In genomic region chr12:102167302-102167701, GRCm38 (mm10) we compare ENCODE assay signal across 15 mouse cellular contexts. TPM values are rescaled to one million over a fixed set of nuclear protein-coding genes. Genes with fewer than 3 reads are reported as not detected.
DNase-seq lines count a peak whose midpoint lies in the region; ATAC-seq and TF ChIP-seq lines count a peak whose summit lies in the region.
"Had no signal": no experiment of that assay in that cellular context is flagged by ENCODE, and none has a peak within 500 bp of the region (broad histone marks: within the 10 kb centered on the region; RNA-seq: fewer than 3 reads in every experiment).

No protein-coding gene starts in this region.

- no peak overlapping the region for H3K4me2 ChIP-seq in kidney, embryonic 16.5 days (replicated peaks; ENCODE audit: low read depth, low read length)
- no peak overlapping the region for H3K4me2 ChIP-seq in intestine, postnatal 0 days (replicated peaks; ENCODE audit: low read depth)
- H3K4me2 ChIP-seq: limb, embryonic 15.5 days; neural tube, embryonic 15.5 days had no signal

- H3K9me3 ChIP-seq in heart, embryonic 10.5 days, result no peaks in the 10 kb centered on the region
- no peaks in the 10 kb centered on the region for H3K9me3 ChIP-seq in kidney, embryonic 16.5 days (ENCODE audit: low read length)
- H3K9me3 ChIP-seq in intestine, postnatal 0 days (ENCODE audit: control insufficient read depth), result no peaks in the 10 kb centered on the region
- H3K9me3 ChIP-seq: limb, embryonic 15.5 days; neural tube, embryonic 15.5 days had no signal

- H3K36me3 ChIP-seq in heart, embryonic 10.5 days, result no peaks in the 10 kb centered on the region
- no peaks in the 10 kb centered on the region for H3K36me3 ChIP-seq in kidney, embryonic 16.5 days (ENCODE audit: insufficient read depth, low read length)
- no peaks in the 10 kb centered on the region for H3K36me3 ChIP-seq in intestine, postnatal 0 days (ENCODE audit: control insufficient read depth, insufficient read depth)
- H3K36me3 ChIP-seq: limb, embryonic 15.5 days; neural tube, embryonic 15.5 days had no signal

- H3K4me3 ChIP-seq in heart, embryonic 10.5 days, result no peak overlapping the region
- no peak overlapping the region for H3K4me3 ChIP-seq in kidney, embryonic 16.5 days (ENCODE audit: low read length)
- no peak overlapping the region for H3K4me3 ChIP-seq in intestine, postnatal 0 days (ENCODE audit: low read depth, low read length)
- H3K4me3 ChIP-seq: limb, embryonic 15.5 days; neural tube, embryonic 15.5 days had no signal

- intact Hi-C loops in heart, postnatal 14 days (cut with DNase I), result no loop called here

- peaks cover 19% of the 10 kb centered on the region; the same call in 1 of the 2 replicates for H3K4me1 ChIP-seq in heart, embryonic 10.5 days
- H3K4me1 ChIP-seq in kidney, embryonic 16.5 days (ENCODE audit: insufficient read depth, low read length), result peaks cover 5% of the 10 kb centered on the region; the same call in 1 of the 2 replicates
- no peaks in the 10 kb centered on the region for H3K4me1 ChIP-seq in intestine, postnatal 0 days (replicated peaks; ENCODE audit: control insufficient read depth, insufficient read depth, low read length)

- no peak for ATAC-seq in kidney, embryonic 16.5 days (ENCODE audit: low FRiP score, low TSS enrichment)
- ATAC-seq in intestine, postnatal 0 days, result no peak

- H3K27me3 ChIP-seq in heart, embryonic 10.5 days (ENCODE audit: insufficient read depth, poor library complexity, severe bottlenecking), result 0 out of 2 replicates have a peak, but pooled peaks cover 3% of the 10 kb centered on the region
- no peaks in the 10 kb centered on the region for H3K27me3 ChIP-seq in kidney, embryonic 16.5 days (ENCODE audit: insufficient read depth, low read length)
- H3K27me3 ChIP-seq in intestine, postnatal 0 days (replicated peaks; ENCODE audit: control insufficient read depth, insufficient read depth, low read length), result no peaks in the 10 kb centered on the region
- H3K27me3 ChIP-seq: limb, embryonic 15.5 days; neural tube, embryonic 15.5 days had no signal

- peak overlapping the region; percentile 52; the same call in 1 of the 2 replicates for H3K27ac ChIP-seq in heart, embryonic 10.5 days
- H3K27ac ChIP-seq in kidney, embryonic 16.5 days (ENCODE audit: low read length), result 0 out of 2 replicates have a peak overlapping the region, but pooled peaks have one; percentile 20
- peak overlapping the region; percentile 50; the same call in 1 of the 2 replicates for H3K27ac ChIP-seq in intestine, postnatal 0 days (ENCODE audit: low read depth, low read length)
- H3K27ac ChIP-seq: limb, embryonic 15.5 days; neural tube, embryonic 15.5 days had no signal

- no peak for TF ChIP-seq CTCF in intestine, postnatal 0 days (IDR thresholded peaks at IDR 0.05; ENCODE audit: low read depth)

- DNase-seq in heart, embryonic 10.5 days (ENCODE audit: low spot score), result no peak
- no peak for DNase-seq in heart, postnatal 14 days
- DNase-seq in kidney, postnatal 14 days, result no peak
- DNase-seq in lung, postnatal 36 days, result peak; percentile 87
- DNase-seq in cerebellum, postnatal 36 days, result no peak
- no peak for DNase-seq in gastrocnemius, postnatal 4 days (ENCODE audit: low spot score in 2 of 2)
- DNase-seq: adrenal gland, postnatal 10 days; cerebellum, adult 2 months; kidney, postnatal 10 days; thymus, postnatal 25 days had no signal

- no peak overlapping the region for H3K9ac ChIP-seq in kidney, embryonic 16.5 days (replicated peaks; ENCODE audit: low read length)
- no peak overlapping the region for H3K9ac ChIP-seq in intestine, postnatal 0 days (ENCODE audit: low read depth, low read length)
- H3K9ac ChIP-seq: limb, embryonic 15.5 days; neural tube, embryonic 15.5 days had no signal

- WGBS in heart, embryonic 10.5 days, result 45% methylated on average over 5 of the region's 5 CpGs
- WGBS in kidney, embryonic 16.5 days, result 67% methylated on average over 5 of the region's 5 CpGs
- 45% methylated on average over 5 of the region's 5 CpGs for WGBS in intestine, postnatal 0 days

RNA-seq across cellular contexts. Expression of gene Slc24a4, which starts 38.8 kb away (rescaled TPM):
- polyA plus RNA-seq in heart, embryonic 10.5 days (2016; fragmentation: Nextera tagmentation; extraction: Ambion mirVana), result 1.9 and 3.7 TPM in 2 replicates
- total RNA-seq in heart, postnatal 14 days (2021), result 1 to 10 TPM; 1.0 to 2.0 TPM
- 0.19 and 0.35 TPM in 2 replicates for polyA plus RNA-seq in kidney, embryonic 16.5 days (2015; fragmentation: Nextera tagmentation; extraction: Ambion mirVana)
- 0.17 and 0.29 TPM in 2 replicates for polyA plus RNA-seq in intestine, postnatal 0 days (2015; fragmentation: Nextera tagmentation; extraction: Ambion mirVana)
- under 1 TPM; 0.65 to 0.88 TPM for total RNA-seq in gastrocnemius, postnatal 4 days (2021)
- total RNA-seq: monocyte, adult 5-6 weeks had no signal
